Mouse (Mus musculus): ENCODE data around the gene Tmem117.

The Tmem117 gene

DNA sequence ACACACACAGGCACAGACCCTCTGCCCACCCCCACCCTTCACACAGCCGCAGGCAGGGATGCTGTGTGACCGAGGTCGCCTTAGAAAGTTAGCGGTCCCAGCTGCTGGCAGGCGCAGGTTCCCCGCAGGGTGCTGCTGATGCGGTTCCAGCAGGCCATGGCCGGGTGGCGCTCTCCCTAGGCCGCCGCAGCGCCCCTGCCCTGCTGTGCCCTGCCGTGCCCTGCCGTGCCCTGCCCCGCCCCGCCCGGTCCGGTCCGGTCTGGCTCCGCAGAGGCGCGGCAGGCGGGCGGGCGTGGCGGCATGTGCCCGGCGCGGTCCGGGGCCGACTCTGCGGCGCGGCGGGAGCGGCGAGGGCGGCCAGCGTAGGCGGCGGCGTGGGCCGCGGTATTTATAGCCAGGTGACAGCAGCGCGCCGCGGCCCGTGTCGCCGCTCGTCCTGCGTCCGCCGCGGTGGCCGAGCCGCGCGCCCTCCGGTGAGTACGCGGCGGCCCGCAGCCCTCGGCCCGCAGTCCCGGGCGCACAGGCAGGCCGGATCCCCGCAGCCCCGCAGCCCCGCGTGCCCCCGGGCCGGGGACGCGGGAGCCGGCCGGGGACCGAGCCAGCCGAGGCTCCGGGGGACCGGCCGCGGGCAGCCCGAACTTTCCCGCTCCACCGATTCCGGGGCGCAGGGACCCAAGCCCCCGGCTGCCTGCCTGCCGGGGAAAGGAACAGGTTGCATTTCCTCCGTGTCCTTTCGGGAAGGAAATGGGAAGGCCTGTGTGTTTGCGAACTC is at the start of gene Tmem117:
Gene Tmem117 (plus strand): TSS at position 403 of the 772 bp plus-strand sequence.
- DNase-seq (ENCODE audit: low read depth, low spot score) = peak; percentile 69

- DNase-seq (ENCODE audit: low read depth, low spot score) = peak; percentile 87
Observed at GRCm38 (mm10) chr15:94582000-94582593, 46.9 kb upstream of the Tmem117 start.

DNA sequence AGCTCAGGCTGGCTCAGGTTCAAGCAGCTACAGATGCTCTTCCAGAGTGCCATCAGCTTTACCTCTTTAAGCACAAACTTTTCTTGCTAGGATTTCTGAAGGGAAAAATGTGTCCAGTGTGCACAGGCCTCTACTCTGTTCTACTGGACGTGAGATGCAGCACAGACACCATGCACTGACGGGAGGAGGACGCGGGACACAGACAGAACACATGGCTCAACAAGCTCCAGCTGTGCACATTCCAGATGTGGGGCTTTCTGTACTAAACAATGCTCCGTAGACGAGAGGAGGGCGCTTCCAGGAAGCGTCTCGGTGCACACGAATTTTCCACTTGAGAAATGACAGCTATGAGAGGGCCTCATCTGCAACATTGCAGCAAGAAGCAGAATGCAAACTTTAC is 45.9 kb upstream of the Tmem117 start:
- DNase-seq (ENCODE audit: low read depth, low spot score) = peak; percentile 25

DNA sequence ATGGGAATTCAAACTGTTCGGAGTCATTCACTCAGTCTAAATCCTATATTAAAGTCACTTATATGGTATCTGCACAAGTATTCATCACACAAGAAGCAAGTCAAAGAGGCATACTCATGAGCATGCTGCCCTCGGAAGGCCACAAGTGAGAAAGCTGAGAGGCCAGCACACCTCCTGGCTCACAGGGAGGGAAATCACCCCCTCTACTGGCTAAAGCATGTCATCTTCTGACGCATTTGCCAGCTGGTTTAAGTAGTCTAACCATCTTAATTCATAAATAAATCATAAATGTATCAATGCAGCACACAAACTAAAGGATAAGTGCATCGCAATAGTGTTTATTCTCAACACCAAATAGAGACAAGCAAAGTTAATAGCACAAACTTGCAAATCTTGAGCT is 44.3 kb upstream of the Tmem117 start:
- DNase-seq (ENCODE audit: low read depth, low spot score) = peak; percentile 64

GRCm38 (mm10) chr15:94587826-94588715 is 41.0 kb upstream of the Tmem117 start:
- DNase-seq (ENCODE audit: low read depth, low spot score) = no peak

DNA sequence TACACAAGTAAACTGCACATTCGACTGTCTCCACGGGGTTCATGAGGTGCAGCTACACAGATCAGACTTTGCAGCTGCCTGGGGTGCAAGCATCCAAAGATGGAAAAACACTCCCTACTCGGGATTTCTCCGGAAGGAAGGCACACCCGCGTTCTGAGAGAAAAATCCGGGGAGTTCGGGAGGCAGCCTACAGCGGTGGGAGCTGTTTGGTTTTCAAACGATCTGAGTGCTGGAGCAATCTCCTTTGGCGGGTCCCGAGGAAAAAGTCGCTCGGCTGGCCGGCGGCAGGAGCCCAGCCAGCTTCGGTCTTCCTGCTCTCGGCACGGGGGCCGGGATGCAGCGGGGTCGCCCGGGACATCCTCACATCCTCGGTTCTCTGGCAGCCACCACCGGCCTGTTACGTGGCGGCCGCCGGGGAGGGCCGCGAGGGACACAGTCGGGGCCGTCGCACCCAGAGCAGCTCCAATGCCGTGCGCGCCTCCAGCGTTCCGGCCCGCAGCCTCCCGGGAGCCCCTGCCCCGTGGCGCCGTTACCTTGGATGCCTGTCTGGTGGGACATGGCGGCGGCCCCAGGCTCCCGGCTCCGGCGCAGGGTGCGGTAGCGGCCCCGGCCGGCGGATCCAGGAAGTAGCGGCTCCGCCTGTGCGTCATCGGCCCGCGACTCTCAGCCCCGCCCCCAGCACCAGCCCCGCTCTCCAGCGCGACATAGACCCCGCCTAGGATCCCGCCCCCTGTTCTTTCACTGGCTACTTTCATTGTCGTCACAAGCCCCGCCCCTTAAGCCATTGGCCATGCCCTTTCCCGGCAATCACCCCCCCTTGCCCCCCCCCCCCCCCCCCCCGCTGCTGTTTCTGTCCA is 39.6 kb upstream of the Tmem117 start, which contains the start of gene Twf1:
Gene Twf1 (minus strand): TSS at position 671 of the 857 bp plus-strand sequence.
- DNase-seq (ENCODE audit: low read depth, low spot score) = peak; percentile 94

GRCm38 (mm10) chr15:94590083-94590482 is 38.9 kb upstream of the Tmem117 start:
- no peak for DNase-seq (ENCODE audit: low read depth, low spot score)

- DNase-seq (ENCODE audit: low read depth, low spot score) = no peak
Observed at GRCm38 (mm10) chr15:94591356-94591755, 37.7 kb upstream of the Tmem117 start.

- DNase-seq (ENCODE audit: low read depth, low spot score) = no peak
Observed at GRCm38 (mm10) chr15:94593586-94593985, 35.4 kb upstream of the Tmem117 start.

GRCm38 (mm10) chr15:94600145-94600707 is 28.8 kb upstream of the Tmem117 start:
- DNase-seq (ENCODE audit: low read depth, low spot score) = no peak

- DNase-seq (ENCODE audit: low read depth, low spot score) = peak; percentile 82
Observed at GRCm38 (mm10) chr15:94601339-94601738, 27.7 kb upstream of the Tmem117 start.

DNA sequence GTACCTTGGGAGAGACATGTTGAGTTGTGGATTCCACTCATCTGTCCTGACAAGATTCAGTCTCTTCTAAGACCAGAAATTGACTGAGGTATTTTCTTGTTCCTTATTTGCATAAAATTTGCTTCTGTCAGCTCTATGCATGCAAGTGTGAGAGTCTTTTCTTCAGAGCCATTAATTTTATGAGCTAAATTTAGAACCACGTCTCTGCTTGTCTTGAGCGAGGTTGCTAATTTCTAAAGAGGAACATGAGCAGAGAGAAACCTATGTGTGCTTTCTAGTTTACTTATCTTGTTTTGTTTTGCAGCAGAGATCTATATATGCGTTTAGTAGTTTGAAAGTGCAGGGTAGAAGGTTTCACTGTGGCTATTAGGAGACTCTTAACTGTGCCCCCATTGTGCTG is 26.6 kb upstream of the Tmem117 start:
- DNase-seq (ENCODE audit: low read depth, low spot score) = no peak

DNA sequence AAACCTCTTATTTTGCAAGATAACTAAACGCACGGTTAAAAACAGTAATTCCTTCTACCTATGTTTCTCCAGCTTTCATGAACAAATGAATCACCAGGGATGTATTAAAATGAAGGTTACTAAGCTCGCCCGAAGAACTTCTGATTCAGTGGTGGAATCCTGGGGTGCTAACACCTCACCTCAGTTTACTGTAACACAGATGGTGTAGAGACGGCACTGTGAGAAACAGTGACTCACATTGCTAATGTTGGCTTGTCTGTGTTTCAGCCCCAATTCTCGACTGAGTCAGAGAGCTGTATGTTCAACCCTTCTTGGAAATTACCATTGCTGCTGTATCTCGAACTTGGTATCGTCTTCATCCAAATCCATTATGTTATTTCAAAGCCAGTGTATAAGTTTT is 21.3 kb upstream of the Tmem117 start:
- DNase-seq (ENCODE audit: low read depth, low spot score) = no peak

- no peak for DNase-seq (ENCODE audit: low read depth, low spot score)
Observed at GRCm38 (mm10) chr15:94616036-94616435, 13.0 kb upstream of the Tmem117 start.

GRCm38 (mm10) chr15:94620909-94621308 is 8.1 kb upstream of the Tmem117 start:
- peak; percentile 61 for DNase-seq (ENCODE audit: low read depth, low spot score)

GRCm38 (mm10) chr15:94628463-94628829 is 586 bp upstream of the Tmem117 start:
- DNase-seq (ENCODE audit: low read depth, low spot score) = no peak

GRCm38 (mm10) chr15:94630553-94630952 is 1.5 kb downstream of the Tmem117 start:
- no peak for DNase-seq (ENCODE audit: low read depth, low spot score)

DNA sequence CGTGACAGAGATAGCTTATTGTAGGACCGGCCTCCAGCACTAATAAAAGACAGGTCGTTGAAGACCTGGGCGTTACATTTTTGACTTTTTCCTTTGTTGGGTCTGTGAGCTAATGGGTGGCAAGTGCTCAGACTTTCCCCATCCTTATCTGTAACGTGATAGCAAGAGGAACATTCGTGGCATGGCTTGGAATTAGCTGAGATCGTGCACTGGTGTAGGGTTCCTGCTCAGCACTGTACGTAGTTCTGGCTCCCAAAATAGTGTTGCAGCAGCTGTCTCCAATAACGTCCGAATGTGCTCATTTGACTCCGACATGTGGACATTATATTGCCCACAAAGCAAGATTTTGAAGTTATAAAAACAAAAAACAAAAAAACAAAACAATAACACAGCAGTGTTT is 5.5 kb downstream of the Tmem117 start:
- no peak for DNase-seq (ENCODE audit: low read depth, low spot score)

DNA sequence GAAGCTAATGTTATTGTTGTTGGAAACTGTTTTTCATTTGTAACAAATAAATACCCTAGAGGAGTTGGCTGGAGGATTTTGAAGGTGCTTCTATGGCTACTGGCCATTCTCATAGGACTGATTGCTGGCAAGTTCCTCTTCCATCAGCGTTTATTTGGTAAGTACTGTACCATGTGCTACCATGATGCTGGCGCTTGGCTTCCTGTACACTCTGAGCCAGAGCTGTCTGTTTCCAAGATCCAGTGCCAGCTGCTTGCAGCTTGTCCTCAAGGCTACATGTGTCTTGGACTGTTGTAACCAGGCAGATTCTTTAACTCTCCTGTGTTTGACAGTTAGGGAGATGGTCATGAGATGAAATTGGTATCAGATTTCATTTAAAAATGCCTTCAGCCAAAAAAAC is 9.2 kb downstream of the Tmem117 start:
- no peak for DNase-seq (ENCODE audit: low read depth, low spot score)

- DNase-seq (ENCODE audit: low read depth, low spot score) = no peak
Observed at GRCm38 (mm10) chr15:94639126-94639525, 10.1 kb downstream of the Tmem117 start.

GRCm38 (mm10) chr15:94646012-94646411 is 17.0 kb downstream of the Tmem117 start:
- no peak for DNase-seq (ENCODE audit: low read depth, low spot score)

Measured in R1 (cell line).